ENCODE assay signal across 8 mouse cellular contexts in genomic region chr2:158130391-158130986, GRCm38 (mm10). TPM values are rescaled to one million over a fixed set of nuclear protein-coding genes. Genes with fewer than 3 reads are reported as not detected.
DNase-seq lines count a peak whose midpoint lies in the region; ATAC-seq lines count a peak whose summit lies in the region.

No protein-coding gene starts in this region.

- peak overlapping the region; percentile 79 for H3K27ac ChIP-seq in heart, embryonic 13.5 days (replicated peaks)

- H3K36me3 ChIP-seq in heart, embryonic 13.5 days, result peaks cover 100% of the 10 kb centered on the region

- peak; percentile 65 for DNase-seq in ovary, postnatal 36 days (ENCODE audit: low spot score)
- no peak for DNase-seq in ovary, postnatal 14 days (ENCODE audit: low spot score)
- peak; percentile 58 to 75 for DNase-seq in cerebellum, postnatal 25 days
- peak; percentile 80 to 90 for DNase-seq in kidney, postnatal 4 days
- DNase-seq in retina, postnatal 1 day, result peak; percentile 96
- no peak for DNase-seq in spleen, adult 12 weeks (ENCODE audit: low spot score)
- no peak for DNase-seq in urinary bladder, postnatal 10 days (ENCODE audit: low spot score)

- no peak overlapping the region for H3K4me2 ChIP-seq in heart, embryonic 13.5 days

- H3K27me3 ChIP-seq in heart, embryonic 13.5 days (replicated peaks), result no peaks in the 10 kb centered on the region

- 43% methylated on average over 5 of the region's 5 CpGs for WGBS in heart, embryonic 13.5 days

- H3K9ac ChIP-seq in heart, embryonic 13.5 days, result peak overlapping the region; percentile 53; the same call in 1 of the 2 replicates

- no peak overlapping the region for H3K4me3 ChIP-seq in heart, embryonic 13.5 days

- no peaks in the 10 kb centered on the region for H3K9me3 ChIP-seq in heart, embryonic 13.5 days

- peaks cover 73% of the 10 kb centered on the region for H3K4me1 ChIP-seq in heart, embryonic 13.5 days

- no peak for ATAC-seq in heart, embryonic 13.5 days (ENCODE audit: extremely low read depth, insufficient number of reproducible peaks, low FRiP score, low TSS enrichment)

RNA-seq across cellular contexts. Expression of gene Tgm2, which starts 15.7 kb away (rescaled TPM):
- 218 and 237 TPM in 2 replicates for polyA plus RNA-seq in heart, embryonic 13.5 days (2015; fragmentation: Nextera tagmentation; extraction: Ambion mirVana)

Comparison
In these comparisons a context has a peak if more than half of its experiments do, and no peak if none do; other contexts are left out.
1. DNase-seq: peak in ovary, postnatal 36 days (single experiment), cerebellum, postnatal 25 days (2 of 2), kidney, postnatal 4 days (2 of 2) and retina, postnatal 1 day (single experiment); none in ovary, postnatal 14 days (single experiment), spleen, adult 12 weeks (single experiment) and urinary bladder, postnatal 10 days (single experiment).